Mouse (Mus musculus) forebrain, embryonic 10.5 days (tissue): Measurements from ENCODE around the gene Rgcc. TPM values are rescaled to one million over a fixed set of nuclear protein-coding genes. Genes with fewer than 3 reads are reported as not detected.

Experiments
- DNase-seq: peaks from one replicate; pipeline ENCODE4 v3.0.0-alpha.2; 2017; ENCODE audit warnings: low spot score; ENCODE audit errors: extremely low spot score
- H3K27ac ChIP-seq: fragments of 300-500 bp; sonication (generic); 2 replicates; pipeline ENCODE4 v1.5.1; 2016; ENCODE audit warnings: mild to moderate bottlenecking
- H3K27me3 ChIP-seq: fragments of 300-500 bp; sonication (generic); 2 replicates; pipeline ENCODE4 v1.6.1; 2016; ENCODE audit warnings: mild to moderate bottlenecking; ENCODE audit not compliant: poor library complexity, severe bottlenecking
- H3K36me3 ChIP-seq: fragments of 300-500 bp; sonication (generic); replicated peaks from 2 replicates; pipeline ENCODE4 v1.6.1; 2016; ENCODE audit warnings: mild to moderate bottlenecking, moderate library complexity
- H3K4me1 ChIP-seq: fragments of 300-500 bp; sonication (generic); 2 replicates; pipeline ENCODE4 v1.6.1; 2016
- H3K4me3 ChIP-seq: fragments of 300-500 bp; sonication (generic); 2 replicates; pipeline ENCODE4 v1.5.1; 2016; ENCODE audit warnings: mild to moderate bottlenecking, moderate library complexity
- H3K9me3 ChIP-seq: fragments of 300-500 bp; sonication (generic); 2 replicates; pipeline ENCODE4 v1.6.1; 2016; ENCODE audit warnings: mild to moderate bottlenecking, moderate library complexity
- WGBS: fragments of 180-500 bp; shearing (Covaris S2); methylation state at CpG from one replicate; pipeline ENCODE4 v1.1.7; 2016; 5-methylcytosine and 5-hydroxymethylcytosine counted together
- polyA plus RNA-seq: library from polyadenylated mRNA; unstranded; fragments of >200 nt; fragmentation: Nextera tagmentation; extraction: Ambion mirVana; gene quantifications from 2 replicates; pipeline ENCODE4 v1.2.1, GENCODE M21; 2016

Gene Rgcc
- 52.1 and 60.1 TPM in 2 replicates for polyA plus RNA-seq

GRCm38 (mm10) chr14:79301466-79301875, at the start of gene Rgcc:
TSS of gene Rgcc (minus strand) at chr14:79301645.
- peaks cover 12% of the 10 kb centered on the region; the same call in 1 of the 2 replicates for H3K36me3 ChIP-seq
- peak within 1 kb of the TSS; percentile 67 for H3K4me3 ChIP-seq
- under 1% methylated on average over 33 of the region's 34 CpGs for WGBS
- H3K4me1 ChIP-seq: peaks cover 56% of the 10 kb centered on the region
- peak within 1 kb of the TSS; percentile 85 for H3K27ac ChIP-seq
- DNase-seq: peak; percentile 95
- H3K9me3 ChIP-seq: no peaks in the 10 kb centered on the region
- peaks cover 65% of the 10 kb centered on the region for H3K27me3 ChIP-seq

GRCm38 (mm10) chr14:79346384-79346783, 44.9 kb upstream of the Rgcc start:
- Histone ChIP-seq H3K9me3 (peaks cover 5% of the 10 kb centered on the region; the same call in 1 of the 2 replicates), H3K4me3 (no peak overlapping the region), H3K36me3 (peaks cover 94% of the 10 kb centered on the region), H3K27ac (no peak overlapping the region), H3K4me1 (no peaks in the 10 kb centered on the region), H3K27me3 (no peaks in the 10 kb centered on the region)
- WGBS: 94% methylated on average over 3 of the region's 3 CpGs
- DNase-seq: no peak

DNA sequence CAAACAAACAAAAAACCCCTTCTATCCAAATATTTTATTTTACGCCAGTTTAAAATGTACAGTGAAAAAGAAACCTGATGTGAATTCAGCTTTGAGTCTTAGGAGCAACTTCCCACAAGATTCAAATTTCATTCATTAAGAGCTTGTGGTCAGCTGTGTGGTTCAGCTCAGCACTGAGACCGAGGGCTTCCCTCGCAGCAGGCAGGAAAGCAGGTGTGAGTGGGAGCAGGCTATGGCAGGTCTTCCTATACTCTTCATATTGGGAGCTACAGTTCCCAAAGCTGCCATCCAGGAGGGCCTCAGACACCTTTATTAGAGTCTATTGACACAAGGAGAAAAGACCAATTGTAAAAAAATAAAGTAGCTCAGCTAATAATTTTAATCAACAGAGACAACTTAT, 34.2 kb upstream of the Rgcc start:
- no peaks in the 10 kb centered on the region for H3K9me3 ChIP-seq
- no peaks in the 10 kb centered on the region for H3K27me3 ChIP-seq
- H3K27ac ChIP-seq: no peak overlapping the region
- H3K4me3 ChIP-seq: no peak overlapping the region
- 93% methylated on average over 3 of the region's 3 CpGs for WGBS
- no peak for DNase-seq
- H3K36me3 ChIP-seq: peaks cover 75% of the 10 kb centered on the region
- peaks cover 13% of the 10 kb centered on the region for H3K4me1 ChIP-seq

DNA sequence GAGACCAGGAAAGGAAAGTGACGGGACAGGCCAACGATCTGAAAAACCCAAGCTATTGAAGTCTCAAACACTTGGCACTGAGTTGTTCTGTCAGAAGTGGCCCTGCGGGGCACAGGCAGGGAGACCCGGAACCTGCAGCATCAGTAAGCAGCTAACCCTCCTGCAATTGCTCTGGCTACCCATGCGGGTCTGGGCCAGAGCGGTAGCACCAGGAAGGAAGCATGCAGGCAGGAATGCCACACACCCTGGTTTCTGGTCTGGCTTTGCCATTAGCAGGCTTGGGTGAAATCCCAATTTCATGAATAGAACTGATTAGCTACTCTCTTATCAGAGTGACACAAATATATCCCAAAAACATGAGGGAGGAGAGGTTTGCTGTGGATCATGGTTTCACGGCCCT, 30.5 kb upstream of the Rgcc start:
- H3K36me3 ChIP-seq: peaks cover 41% of the 10 kb centered on the region
- no peaks in the 10 kb centered on the region for H3K27me3 ChIP-seq
- H3K9me3 ChIP-seq: no peaks in the 10 kb centered on the region
- H3K27ac ChIP-seq: 0 out of 2 replicates have a peak overlapping the region, but pooled peaks have one; percentile 44
- DNase-seq: no peak
- WGBS: 85% methylated on average over 7 of the region's 7 CpGs
- no peak overlapping the region for H3K4me3 ChIP-seq
- H3K4me1 ChIP-seq: peaks cover 13% of the 10 kb centered on the region

DNA sequence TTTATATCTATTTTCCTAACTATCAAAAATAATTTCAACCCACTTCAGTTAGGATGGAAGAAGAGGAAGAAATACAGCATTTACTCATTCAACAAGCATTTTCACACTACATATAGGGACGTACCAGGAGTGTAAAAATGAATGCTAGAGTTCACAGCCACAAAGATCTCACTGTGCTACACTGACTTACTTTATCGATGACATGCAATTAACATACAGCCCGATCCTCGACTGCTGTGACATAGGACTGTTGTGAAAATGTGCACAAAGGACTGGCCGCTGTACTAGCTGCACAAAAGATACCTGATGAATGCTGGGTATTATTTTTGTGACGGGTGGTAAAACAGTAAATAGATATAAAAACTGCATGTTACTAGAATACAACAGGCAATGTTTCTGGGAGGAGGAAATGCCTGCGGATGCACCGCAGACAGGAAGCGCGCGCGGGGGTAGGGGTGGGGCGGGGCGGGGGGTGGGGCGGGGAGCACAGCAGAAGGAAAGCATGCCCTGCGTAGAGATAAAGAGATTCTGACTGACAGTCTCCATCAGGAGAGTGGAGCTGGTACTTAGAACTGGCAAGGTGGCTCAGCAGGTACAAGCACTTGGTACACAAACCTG, 29.6 kb upstream of the Rgcc start:
- Histone ChIP-seq H3K36me3 (peaks cover 32% of the 10 kb centered on the region), H3K27me3 (no peaks in the 10 kb centered on the region), H3K9me3 (no peaks in the 10 kb centered on the region), H3K4me1 (peaks cover 13% of the 10 kb centered on the region), H3K27ac (peak overlapping the region; percentile 44; the same call in 1 of the 2 replicates), H3K4me3 (no peak overlapping the region; the same call in 1 of the 2 replicates)
- DNase-seq: no peak
- 71% methylated on average over 16 of the region's 16 CpGs for WGBS

- H3K27ac ChIP-seq: no peak overlapping the region
- H3K36me3 ChIP-seq: no peaks in the 10 kb centered on the region; the same call in 1 of the 2 replicates
- no peaks in the 10 kb centered on the region for H3K9me3 ChIP-seq
- H3K4me1 ChIP-seq: peaks cover 19% of the 10 kb centered on the region
- peak; percentile 27 for DNase-seq
- no peaks in the 10 kb centered on the region for H3K27me3 ChIP-seq
- 32% methylated on average over 5 of the region's 5 CpGs for WGBS
- H3K4me3 ChIP-seq: no peak overlapping the region
Observed at GRCm38 (mm10) chr14:79327033-79327432, 25.6 kb upstream of the Rgcc start.

DNA sequence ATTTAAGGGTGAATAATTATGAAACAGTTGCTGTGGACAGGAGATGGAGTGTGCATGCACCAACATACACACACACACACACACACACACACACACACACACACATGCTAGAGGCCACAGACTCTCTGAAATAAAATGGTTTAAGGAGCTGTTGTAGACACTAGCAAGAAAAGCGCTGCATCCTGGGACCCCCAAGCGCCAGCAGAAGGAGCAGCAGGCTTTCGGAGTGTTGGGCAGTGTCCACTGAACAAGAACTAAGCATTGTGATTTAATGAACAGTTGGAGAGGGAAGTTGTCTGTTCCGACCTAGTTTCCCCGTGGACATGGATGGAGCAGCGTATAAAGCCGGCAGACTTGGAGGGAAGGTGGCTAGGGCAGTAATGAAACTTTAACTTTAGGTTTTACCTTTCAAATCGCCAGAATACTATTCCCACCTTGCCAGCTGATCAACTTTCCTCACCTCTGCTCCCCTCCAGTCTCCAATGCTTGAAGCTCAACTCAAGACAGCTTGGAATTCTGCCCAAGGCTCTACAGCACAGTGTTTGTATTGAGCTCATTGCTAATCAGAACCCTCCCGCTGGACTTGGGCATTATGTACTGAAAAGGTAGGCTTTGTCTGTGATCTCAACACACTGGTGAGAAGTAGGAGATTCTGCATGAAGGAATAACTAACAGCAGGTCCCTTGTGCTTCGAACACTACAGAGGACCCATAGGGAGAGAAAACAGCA, 22.8 kb upstream of the Rgcc start:
- WGBS: 84% methylated on average over 10 of the region's 10 CpGs
- DNase-seq: peak; percentile 11
- H3K4me1 ChIP-seq: peaks cover 17% of the 10 kb centered on the region
- H3K4me3 ChIP-seq: no peak overlapping the region
- H3K9me3 ChIP-seq: no peaks in the 10 kb centered on the region
- H3K27ac ChIP-seq: no peak overlapping the region
- no peaks in the 10 kb centered on the region for H3K27me3 ChIP-seq
- H3K36me3 ChIP-seq: no peaks in the 10 kb centered on the region

GRCm38 (mm10) chr14:79321881-79322280, 20.4 kb upstream of the Rgcc start:
- whole genome bisulfite sequencing: 90% methylated on average over 5 of the region's 5 CpGs
- peaks cover 17% of the 10 kb centered on the region for H3K4me1 ChIP-seq
- no peaks in the 10 kb centered on the region for H3K9me3 ChIP-seq
- no peak overlapping the region for H3K4me3 ChIP-seq
- H3K27ac ChIP-seq: no peak overlapping the region
- H3K27me3 ChIP-seq: no peaks in the 10 kb centered on the region
- no peaks in the 10 kb centered on the region for H3K36me3 ChIP-seq
- peak; percentile 11 for DNase-seq

DNA sequence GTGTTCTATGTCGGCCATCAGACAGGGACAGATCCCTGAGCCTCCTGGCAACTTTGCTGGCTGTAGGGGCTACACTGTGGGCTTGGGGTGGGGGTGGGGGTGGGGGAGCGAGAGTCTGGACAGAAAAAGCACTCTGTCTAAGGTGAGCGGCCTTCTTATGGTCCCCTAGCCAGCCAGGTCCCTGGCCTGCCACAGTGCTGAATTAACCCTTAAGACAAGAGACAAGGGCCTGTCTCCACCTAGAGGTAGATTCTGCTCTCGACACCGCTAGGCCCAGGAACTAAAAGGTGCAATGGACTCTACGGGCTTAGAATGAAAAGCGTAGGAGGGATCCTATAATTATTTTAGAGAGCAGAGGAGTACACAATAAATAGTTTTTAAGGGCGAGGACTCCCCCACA, 19.7 kb upstream of the Rgcc start:
- Histone ChIP-seq H3K9me3 (no peaks in the 10 kb centered on the region), H3K4me1 (peaks cover 18% of the 10 kb centered on the region), H3K36me3 (no peaks in the 10 kb centered on the region), H3K27me3 (no peaks in the 10 kb centered on the region), H3K27ac (peak overlapping the region; percentile 73), H3K4me3 (no peak overlapping the region)
- peak; percentile 55 for DNase-seq
- WGBS: 24% methylated on average over 8 of the region's 8 CpGs

DNA sequence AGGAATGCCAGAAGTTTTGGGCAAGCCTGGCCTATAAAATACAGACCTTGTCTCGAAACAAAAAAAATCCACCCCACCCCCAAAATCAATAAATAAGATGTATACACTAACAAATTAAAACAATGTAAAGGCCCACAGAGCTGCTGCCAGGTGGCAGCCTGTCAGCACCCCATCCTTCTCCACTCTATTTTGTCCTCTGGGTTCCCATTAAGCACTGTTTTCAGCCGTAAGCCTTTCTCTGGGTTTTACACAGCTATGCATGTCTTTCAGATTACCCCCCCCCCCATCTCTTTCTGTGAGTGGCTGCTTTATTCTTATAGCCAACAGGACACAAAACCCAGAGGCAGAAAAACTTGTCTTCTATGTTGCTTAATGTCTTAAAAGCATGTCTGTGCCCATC, 16.2 kb upstream of the Rgcc start:
- 86% methylated on average over 2 of the region's 2 CpGs for WGBS
- DNase-seq: no peak
- no peak overlapping the region for H3K4me3 ChIP-seq

DNA sequence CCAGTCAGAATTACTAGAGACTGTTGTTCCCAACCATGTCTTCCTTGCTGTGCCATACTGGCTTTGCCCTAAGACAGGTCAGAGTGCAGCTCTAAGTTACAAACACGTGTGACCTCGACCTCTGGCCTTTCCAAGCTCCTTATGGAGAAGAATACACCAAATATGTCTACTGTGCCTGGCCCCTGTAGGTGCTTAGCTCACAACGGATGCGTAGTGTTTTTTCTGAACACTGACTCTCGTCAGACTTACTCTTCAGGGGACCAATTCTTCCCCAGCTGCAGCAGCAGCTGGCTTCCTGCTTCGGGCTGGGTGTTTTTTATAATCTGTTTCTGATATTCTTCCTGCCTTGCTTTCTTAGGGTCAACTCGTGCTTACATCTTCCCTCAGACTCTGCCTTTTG, 14.4 kb upstream of the Rgcc start:
- Histone ChIP-seq H3K27ac (peak overlapping the region; percentile 41; the same call in 1 of the 2 replicates), H3K9me3 (no peaks in the 10 kb centered on the region), H3K27me3 (no peaks in the 10 kb centered on the region), H3K36me3 (no peaks in the 10 kb centered on the region), H3K4me1 (peaks cover 18% of the 10 kb centered on the region), H3K4me3 (no peak overlapping the region)
- DNase-seq: no peak
- WGBS: 69% methylated on average over 7 of the region's 7 CpGs

More for the DNA sequence above, 16.2 kb upstream of the Rgcc start:
- Histone ChIP-seq H3K27me3 (no peaks in the 10 kb centered on the region), H3K36me3 (no peaks in the 10 kb centered on the region), H3K4me1 (peaks cover 16% of the 10 kb centered on the region), H3K9me3 (no peaks in the 10 kb centered on the region), H3K27ac (no peak overlapping the region)

DNA sequence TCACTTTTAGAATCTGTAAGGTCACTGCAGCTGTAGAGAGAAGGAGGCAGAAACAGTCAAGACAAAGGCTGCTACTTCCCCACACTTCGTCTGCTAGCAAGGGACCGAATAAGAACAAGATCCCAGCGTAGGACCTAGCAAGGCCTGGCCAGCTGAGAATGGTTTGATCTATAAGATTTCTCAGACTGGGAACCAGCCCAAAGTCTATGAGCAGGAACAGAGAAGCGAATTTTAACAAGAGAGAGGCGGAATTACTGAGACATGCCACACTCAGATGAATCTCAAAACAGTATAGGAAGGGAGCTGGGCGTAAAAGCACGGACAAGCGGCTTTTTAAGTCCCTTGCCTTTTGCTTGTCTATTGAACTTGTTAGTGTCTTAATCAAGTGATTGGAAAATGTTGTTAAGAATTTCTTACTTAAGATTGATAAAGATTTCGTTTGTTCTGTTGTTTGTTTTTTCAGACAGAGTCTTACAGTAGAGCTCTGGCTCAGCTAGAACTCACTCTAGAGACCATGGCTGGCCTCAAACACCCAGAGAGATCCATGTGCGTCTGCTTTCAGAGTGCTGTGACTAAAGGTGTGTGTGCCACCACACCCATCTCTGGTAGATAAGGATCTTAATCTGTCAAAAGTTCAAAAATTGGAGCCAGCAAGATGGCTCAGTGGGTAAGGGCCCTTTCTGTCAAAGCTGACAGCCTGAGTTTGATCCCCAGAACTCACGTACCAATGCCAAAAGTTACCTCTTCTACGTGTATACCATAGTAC, 13.0 kb upstream of the Rgcc start:
- Histone ChIP-seq H3K4me1 (peaks cover 13% of the 10 kb centered on the region; the same call in 1 of the 2 replicates), H3K9me3 (no peaks in the 10 kb centered on the region), H3K27me3 (no peaks in the 10 kb centered on the region), H3K36me3 (no peaks in the 10 kb centered on the region), H3K4me3 (no peak overlapping the region), H3K27ac (0 out of 2 replicates have a peak overlapping the region, but pooled peaks have one; percentile 48)
- WGBS: 87% methylated on average over 12 of the region's 12 CpGs
- DNase-seq: no peak
